Mouse (Mus musculus) mouse trophoblast stem cell (cell line): ENCODE results near the gene Slc39a10.

Source experiments
- in situ Hi-C, 2 experiments: fragments of 300-500 bp; cut with MseI, MboI; formaldehyde crosslinking; loops; 2 replicates in 1 of 2; 3 replicates in 1 of 2; pipeline ENCODE4 v1.15.1; 2025

Slc39a10 gene

GRCm38 (mm10) chr1:46892752-46893151, at the start of gene Slc39a10:
TSS of gene Slc39a10 (minus strand) at chr1:46892852.
- in situ Hi-C loops: no loop called here

- in situ Hi-C loops: no loop called here
Measured at GRCm38 (mm10) chr1:46939295-46939694, 46.6 kb upstream of the Slc39a10 start.

DNA sequence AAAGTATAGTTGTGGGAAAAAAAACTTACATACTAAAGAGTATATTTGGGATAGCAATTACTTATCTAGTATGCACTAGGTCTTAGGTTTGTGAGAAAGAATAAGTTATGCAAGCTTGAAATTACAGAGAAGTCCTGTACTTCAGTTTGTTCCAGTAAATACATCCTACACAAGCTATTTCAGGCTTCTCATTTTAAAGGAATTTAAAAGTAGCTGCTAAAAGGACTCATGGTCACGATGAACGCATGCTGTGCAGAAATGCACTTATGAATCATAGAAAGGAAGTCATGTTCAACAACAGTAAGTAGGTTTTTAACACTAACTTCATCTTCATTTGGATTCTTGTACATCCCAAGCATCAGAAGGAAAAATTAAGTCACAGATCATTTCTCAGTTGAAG, 45.0 kb upstream of the Slc39a10 start:
- in situ Hi-C loops: no loop called here

DNA sequence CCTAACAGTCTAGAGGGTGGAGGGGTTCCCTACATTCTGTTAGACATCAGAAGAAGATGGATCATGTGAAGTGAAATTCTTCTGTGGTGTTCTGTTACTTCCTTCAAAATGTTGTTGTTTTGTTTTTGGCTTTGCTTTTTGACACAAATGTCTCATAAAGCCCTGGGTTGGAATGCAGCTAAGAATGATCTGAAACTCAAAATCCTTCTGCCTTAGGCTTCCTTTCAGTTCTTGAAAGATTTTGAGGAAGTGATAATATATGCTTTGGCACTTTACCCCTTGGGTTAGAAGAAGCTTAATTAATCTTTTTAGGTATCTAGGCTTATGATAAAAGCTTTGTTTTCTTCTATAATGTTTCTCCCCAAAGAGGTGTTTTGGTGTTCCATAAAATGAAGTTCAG, 34.5 kb upstream of the Slc39a10 start:
- in situ Hi-C loops: no loop called here

DNA sequence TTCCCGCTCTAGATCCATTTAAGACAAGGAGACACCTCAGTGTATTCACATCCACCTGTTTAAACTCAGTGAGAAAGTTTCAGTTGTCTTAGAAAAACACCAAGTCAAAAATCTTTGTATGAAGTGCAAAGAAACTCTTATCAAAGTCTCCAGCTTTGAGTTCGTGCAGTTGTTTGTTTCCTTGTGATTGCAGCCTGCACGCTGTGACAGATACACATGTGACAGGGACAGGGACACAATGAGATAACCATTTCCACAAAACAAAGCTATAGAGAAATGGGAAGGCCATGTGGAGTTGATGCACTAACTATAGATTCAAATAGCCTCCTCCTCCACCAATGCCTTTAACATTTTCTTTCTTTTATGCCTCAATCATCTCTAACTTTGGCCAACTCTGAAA, 33.6 kb upstream of the Slc39a10 start:
- in situ Hi-C loops: no loop called here

- in situ Hi-C loops: no loop called here
Measured at GRCm38 (mm10) chr1:46924992-46925391, 32.3 kb upstream of the Slc39a10 start.

GRCm38 (mm10) chr1:46922904-46923303, 30.3 kb upstream of the Slc39a10 start:
- in situ Hi-C loops: no loop called here

DNA sequence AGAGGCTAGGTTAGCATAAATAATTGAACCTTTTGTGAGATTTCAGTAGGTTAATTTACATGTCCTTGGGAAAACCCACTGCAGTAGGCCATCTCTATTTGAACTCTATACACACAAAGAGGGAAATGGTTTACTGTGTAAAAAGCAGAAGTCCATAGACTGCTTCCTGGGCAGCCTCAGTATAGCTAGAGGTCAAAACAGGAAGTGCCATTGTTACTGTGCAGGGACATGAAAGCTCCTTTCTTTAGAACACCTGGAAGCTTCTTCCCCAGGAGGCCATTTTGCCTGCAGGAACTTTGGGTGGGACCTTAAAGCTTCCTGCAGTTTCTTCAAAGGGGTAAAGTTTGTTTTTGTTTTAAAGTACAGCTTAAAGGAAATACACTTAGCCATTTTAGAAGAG, 29.0 kb upstream of the Slc39a10 start:
- in situ Hi-C loops: no loop called here

DNA sequence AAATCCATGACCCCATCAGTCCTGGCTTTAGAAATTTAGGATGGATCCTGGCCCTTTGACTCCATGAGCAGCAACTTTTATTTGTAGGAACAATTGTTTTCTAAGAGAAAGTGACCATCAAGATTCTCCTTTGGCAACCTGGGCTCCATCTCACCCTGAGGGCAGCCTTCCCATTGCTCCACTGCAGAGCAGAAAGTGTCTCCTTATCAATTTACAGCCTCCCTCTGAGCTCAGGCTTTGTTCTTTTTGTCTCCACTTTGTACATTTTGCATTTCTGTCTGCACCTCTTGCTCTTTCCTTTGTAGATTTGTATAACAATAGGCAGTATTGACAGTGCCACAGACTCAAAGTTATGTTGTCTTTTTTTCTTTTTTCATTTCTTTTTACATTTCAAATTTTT, 23.6 kb upstream of the Slc39a10 start:
- in situ Hi-C loops: loop anchor here in 1 of 2 experiments (10.0 kb wide), 1 partner anchor 61 kb away; no protein-coding TSS in a partner anchor

DNA sequence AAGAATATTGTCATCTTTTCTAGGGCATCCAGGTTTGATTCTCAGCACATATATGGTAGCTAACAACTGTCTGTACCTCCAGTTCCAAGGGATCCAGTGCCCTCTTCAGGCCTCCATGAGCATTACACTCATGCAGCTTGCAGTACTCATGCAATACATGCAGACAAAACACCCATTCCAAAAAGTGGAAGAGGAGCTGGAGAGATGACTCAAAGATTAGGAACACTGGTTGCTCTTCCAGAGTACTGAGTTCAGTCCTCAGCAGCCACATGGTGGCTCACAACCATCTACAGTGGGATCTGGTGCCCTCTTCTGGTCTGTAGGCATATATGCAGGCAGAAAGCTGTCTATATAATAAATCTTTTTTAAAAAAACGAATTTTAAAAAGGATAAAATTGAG, 21.7 kb upstream of the Slc39a10 start:
- in situ Hi-C loops: loop anchor here in 1 of 2 experiments (10.0 kb wide), 1 partner anchor 60 kb away; no protein-coding TSS in a partner anchor

DNA sequence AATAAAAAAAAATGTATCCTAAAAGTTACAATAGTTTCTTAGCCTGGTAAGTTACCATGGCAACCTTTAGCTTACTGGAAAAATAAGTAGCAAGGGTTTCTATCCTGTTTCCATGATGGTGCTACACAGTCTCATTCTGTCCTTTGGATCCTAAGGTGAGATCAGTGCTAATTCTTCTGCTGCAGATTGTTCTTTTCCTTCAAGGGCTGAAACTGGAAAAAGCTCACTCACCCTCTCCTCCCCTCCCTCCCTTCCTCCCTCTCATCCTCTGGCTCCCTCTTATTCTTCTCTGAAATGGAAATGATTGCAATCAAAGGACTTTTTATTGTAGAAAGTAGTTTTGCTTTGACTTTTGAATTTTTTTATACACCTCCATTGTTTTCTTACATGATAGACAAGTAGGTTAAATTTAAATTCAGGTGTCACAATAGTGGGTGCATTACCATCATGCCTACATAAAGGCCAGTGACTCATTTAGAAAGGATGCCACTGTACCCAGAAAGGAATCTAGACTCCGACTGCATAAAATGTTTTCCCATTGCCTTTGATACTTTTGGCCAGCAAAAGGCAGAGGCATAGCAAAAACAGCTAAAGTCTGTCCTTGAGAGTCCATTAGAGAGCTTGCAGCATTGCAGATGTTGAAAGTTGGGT, 20.0 kb upstream of the Slc39a10 start:
- in situ Hi-C loops: loop anchor here in 1 of 2 experiments (10.0 kb wide), 1 partner anchor 58 kb away; no protein-coding TSS in a partner anchor

DNA sequence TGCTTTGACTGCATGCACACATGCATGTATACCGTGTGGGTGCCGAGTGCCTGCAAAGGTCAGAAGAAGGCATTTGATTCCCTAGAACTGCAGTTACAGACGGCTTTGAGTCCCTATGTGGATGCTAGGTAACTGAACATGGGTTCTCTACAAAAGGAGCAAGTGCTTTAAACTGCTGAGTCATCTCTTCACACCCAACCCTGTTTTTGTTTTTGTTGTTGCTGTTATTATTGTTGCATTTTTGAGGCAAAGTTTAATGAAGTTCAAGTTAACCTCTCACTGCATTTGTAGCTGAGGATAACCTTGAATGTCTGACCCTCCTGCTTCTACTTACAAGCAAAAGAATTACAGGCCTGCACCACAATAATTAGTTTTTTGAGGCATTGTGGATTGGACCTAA, 17.5 kb upstream of the Slc39a10 start:
- in situ Hi-C loops: loop anchor here in 1 of 2 experiments (10.0 kb wide), 1 partner anchor 55 kb away; no protein-coding TSS in a partner anchor

- in situ Hi-C loops: no loop called here
Measured at GRCm38 (mm10) chr1:46905706-46906105, 13.1 kb upstream of the Slc39a10 start.

DNA sequence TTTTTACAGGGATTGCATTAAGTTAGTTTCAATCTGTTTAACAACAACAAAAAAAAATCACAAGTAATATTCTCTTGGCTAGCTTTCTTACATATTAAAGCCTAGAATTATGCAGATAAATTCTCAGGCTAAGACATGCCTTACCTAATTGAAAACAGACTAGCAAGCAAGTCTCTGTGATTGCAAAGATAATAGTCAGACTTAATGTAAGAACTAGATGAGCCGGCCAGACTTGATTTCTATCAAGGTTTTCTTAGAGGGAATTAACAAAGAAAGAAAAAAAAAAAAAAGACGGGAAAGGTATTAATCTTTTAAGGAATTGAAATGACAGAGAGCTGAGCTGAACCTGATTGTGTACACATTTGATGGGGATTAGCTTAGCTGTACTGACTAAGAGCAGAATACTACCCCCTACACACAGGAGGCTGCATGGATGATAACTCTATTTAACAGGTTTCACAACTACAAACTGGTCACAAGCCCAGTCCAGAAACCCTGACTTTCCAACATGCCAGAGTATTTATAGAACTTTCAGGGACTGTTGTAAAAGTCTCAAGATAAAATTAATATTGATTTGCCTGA, 9.5 kb upstream of the Slc39a10 start:
- in situ Hi-C loops: no loop called here

DNA sequence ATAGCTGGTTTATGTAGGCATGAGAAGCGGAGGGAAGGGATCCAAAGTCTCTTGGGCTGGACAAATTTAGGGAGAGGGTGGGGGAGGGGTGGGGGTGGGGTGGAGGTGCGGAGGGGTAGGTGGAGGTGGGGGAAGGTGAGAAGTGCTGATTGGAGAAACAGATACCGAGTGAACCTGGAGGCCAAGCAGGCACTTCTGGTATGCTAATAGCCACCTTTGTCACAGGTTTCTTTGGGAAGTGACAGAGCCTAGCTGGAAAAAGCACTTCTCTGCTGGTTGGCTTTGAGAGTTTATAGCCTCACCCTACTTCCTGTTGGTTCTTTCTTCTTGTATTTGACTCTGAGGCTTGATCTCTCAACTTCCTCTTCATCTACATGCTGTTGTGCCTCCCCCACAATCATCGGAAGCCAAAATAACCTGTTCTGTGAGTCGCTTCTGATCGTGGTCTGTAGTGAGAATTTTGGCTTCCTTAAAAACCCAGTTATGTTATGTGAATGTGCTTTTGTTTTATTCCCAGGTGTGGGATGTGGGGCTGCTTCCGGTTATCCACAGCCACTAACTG, 1.7 kb upstream of the Slc39a10 start:
- in situ Hi-C loops: no loop called here

GRCm38 (mm10) chr1:46888726-46889125, 3.9 kb downstream of the Slc39a10 start:
- in situ Hi-C loops: no loop called here

DNA sequence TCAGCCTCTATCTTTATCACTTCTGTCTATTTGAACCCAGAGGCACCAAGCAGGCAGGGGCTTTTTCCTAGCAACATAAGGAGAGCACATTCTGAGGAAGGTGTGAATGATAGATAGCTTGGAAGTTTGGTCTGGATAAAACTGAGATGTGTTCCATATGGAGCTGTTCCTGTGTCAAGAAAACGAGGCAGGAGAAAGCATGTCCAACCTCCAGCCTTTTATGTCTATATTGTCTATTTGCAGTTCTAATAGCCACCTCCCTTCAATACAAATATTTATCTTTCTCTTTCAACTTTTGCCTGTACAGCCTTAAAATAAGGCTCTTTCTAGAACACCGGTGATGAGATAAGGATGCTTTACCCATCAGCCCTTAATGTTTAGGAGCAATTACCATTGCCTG, 4.3 kb downstream of the Slc39a10 start:
- in situ Hi-C loops: no loop called here

DNA sequence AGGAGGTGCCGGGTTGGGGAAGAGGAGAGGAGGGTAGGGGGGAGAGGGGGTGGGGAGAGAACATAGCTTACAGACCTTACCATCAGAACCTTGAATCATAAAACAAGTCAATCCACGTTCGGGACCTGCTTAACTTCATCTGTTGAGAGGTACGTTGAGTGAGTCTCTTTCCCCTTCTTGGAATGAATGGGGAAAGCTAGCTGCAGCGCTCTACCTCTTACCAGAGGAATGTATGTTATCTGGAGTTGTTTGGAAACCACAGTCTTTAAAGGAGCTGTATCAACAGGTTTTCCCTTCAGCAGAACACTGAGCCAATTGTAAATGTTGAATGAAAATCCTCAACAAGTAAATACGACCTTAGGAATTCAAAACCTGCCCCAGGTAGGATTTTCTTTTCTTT, 4.7 kb downstream of the Slc39a10 start:
- in situ Hi-C loops: no loop called here

DNA sequence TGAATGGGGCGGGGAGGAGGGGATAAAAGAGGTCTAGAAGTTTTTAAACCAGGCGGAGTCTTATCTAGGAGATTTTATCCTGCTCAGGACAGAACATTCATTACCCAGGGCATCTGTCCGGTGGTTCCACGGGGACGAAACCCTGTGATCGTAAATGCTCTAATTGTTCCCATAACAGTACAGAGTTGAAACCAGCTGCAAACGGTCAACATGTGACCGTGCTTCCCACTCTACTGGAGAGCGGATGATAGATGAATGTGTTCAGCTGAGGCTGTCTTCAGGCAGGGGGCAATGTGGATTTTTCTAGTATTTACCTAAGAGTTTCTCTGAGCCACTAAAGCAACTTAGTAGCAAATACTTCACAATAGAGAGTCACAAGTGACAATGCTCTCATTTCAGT, 6.6 kb downstream of the Slc39a10 start:
- in situ Hi-C loops: no loop called here

- in situ Hi-C loops: no loop called here
Measured at GRCm38 (mm10) chr1:46885231-46885630, 7.4 kb downstream of the Slc39a10 start.

DNA sequence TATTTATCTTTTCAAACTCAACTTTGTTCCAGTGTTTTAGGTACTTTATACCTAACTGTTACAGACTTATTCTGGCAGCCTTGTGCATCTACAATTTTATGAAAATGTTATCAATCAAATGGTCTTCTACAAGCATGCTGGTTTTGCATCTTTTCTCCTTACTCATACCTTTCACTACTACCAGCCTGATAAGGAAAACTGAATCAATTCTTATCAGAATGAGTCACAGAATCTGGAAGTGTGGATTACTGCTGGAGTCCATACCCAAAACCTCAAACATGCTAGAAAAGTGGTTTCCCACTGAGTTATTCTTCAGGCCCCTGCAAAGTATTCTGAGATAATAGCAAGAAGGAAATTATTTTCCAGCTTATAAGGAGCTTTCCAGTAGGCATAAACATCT, 12.7 kb downstream of the Slc39a10 start:
- in situ Hi-C loops: no loop called here

- in situ Hi-C loops: no loop called here
Measured at GRCm38 (mm10) chr1:46873770-46874169, 18.9 kb downstream of the Slc39a10 start.

DNA sequence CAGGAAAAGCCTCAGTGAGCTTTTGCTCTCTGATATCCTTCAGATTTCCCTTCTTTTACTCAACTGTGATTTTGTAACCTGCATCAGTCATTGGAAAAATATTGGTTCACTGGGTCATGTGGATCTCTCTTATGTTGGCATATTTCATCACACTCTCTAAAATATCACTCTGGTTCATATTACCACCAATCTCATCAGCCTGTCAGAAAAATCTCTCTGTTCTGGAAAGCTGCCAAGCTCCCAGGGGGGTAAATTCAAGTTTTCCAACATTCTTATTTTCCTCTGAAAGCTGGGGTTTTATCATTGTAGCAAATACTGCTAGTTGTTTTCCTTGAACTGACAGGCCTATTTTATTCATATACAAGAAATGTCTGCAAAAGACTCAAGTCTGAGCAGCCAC, 22.9 kb downstream of the Slc39a10 start:
- in situ Hi-C loops: no loop called here
